Mouse (Mus musculus) cerebellum, adult 8-10 months (tissue): ENCODE results near the gene Ppp1r15a.
"Not testable (repeated sequence)": the region's sequence is repeated elsewhere in the genome, so short reads cannot be mapped to it uniquely, and the experiment has no call there.

ENCODE experiments used
- DNase-seq: peaks from one replicate; pipeline ENCODE4 v3.0.0; 2022

Ppp1r15a gene

GRCm38 (mm10) chr7:45516846-45517245, 9.2 kb downstream of the Ppp1r15a start:
- DNase-seq = not testable (repeated sequence)

GRCm38 (mm10) chr7:45515436-45515835, 10.6 kb downstream of the Ppp1r15a start:
- DNase-seq = no peak

DNA sequence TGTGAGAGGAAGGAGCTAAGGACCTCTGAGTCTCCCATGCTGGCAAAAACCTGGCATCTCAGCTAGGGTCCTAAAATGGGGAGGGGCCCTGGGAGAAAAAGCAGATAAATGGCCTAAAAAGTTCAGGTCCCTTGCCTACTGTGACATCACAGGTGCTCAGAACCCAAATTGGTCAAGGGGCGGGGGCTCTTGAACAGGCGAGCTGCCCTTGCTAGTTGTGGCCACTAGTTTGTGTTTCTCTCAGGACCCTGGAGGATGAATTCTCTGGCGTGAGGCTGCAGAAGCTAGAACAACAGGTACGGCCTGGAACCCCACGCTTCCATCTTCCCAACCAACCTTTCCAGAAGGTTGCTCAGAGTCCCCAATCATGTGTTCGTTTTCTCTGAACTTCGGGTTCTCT, 11.7 kb downstream of the Ppp1r15a start:
- no peak for DNase-seq

DNA sequence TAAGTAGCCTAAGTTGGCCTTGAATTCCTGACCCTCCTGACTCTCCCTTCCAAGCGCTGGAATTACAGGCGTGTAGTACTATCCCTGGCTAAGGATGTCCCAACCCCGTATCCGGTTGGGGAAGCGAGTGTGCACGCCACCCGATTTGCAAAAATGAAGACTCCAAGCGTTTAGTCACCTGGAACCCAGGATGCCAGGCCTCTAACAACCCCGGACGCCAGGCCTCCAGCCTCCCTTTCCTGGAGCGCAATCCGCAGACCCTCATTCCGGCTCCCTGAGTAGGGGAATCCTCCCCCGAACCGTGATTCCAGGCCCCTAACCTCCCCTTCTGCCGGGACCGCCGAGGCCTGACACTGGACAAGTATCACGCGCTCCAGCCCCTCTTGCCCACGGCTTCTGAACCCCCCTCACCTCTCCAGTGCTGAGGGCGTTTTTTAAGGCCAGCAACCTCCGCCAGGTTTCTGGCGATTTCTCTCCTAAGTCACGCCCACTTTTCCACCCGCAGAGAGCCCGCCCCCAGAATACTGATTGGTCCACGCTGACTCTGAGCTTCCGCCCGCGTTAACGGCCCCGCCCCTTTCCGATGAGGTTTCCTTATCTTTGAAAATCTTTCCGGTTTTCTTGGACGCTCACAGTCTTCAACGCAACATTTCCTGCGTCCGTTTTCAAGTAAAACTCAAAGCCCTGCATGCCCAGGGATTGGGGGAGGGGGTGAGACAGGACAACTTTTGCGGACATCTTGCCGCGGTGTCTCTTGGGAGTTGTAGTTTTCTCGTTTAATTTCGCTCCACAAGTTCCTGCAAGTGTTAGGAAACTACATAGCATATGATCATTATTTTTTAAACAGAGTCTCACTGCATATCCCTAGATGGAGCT, 15.9 kb downstream of the Ppp1r15a start, which contains the start of gene Nucb1:
Nucb1 (minus strand) TSS at position 495 of the 876 bp plus-strand sequence.
- peak; percentile 91 for DNase-seq

DNA sequence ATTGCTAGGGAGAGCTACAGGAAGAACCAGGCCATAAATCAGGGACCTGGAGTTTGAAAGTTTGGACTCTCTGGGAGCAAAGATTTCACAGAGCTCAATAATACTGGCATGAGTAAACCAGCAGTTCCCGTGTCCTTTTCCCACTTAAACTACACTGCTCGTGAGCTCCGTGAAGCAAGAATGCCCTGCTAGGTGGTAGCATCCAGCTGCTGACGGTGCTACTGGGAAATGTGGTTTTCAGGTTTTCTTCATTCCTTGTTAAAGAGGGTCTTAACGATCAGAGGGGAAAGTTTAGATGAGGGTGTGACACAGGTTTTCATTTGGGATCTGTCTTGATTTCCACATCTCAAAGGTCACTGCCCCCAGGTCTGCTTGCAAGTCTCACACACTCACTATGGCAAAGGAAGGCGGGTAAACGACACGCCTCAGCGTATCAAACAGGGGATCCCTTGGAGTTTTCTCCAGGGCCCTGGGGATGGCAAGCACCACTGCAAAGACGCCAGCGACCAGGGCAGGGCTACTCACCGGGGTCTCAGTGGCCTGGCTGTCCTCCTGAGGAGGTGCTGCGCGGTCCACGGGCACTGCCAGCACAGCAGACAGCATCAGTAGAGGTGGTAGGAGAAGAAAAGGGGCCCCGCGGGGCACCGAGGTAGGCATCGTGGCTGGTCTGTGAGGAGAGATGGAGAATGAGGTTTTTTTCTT, 16.7 kb downstream of the Ppp1r15a start:
- no peak for DNase-seq

DNA sequence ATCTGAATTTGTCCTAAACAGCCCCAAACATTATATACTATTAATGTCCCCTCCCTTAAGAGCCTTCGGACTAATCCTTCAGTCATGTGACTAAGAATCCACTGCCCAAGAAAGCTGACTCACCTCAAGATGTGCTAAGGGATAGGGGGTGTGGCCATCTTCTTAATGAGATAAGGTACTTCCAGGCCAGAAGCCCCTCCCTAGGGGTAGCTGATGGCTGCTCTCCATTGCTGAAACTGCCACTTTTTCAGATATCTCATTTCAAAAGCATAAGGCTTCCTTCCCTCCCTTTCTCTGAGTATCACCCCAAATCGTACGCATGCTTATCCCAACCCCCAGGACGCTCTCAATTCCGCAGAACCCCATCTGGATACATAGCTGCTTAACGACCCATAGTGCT, 17.5 kb downstream of the Ppp1r15a start:
- DNase-seq = no peak

GRCm38 (mm10) chr7:45507583-45507982, 18.5 kb downstream of the Ppp1r15a start:
- DNase-seq = no peak

GRCm38 (mm10) chr7:45498427-45498826, 27.6 kb downstream of the Ppp1r15a start:
- no peak for DNase-seq

GRCm38 (mm10) chr7:45494548-45494947, 31.5 kb downstream of the Ppp1r15a start:
- DNase-seq = peak; percentile 42

GRCm38 (mm10) chr7:45492951-45493350, 33.1 kb downstream of the Ppp1r15a start:
- DNase-seq = peak; percentile 80

DNA sequence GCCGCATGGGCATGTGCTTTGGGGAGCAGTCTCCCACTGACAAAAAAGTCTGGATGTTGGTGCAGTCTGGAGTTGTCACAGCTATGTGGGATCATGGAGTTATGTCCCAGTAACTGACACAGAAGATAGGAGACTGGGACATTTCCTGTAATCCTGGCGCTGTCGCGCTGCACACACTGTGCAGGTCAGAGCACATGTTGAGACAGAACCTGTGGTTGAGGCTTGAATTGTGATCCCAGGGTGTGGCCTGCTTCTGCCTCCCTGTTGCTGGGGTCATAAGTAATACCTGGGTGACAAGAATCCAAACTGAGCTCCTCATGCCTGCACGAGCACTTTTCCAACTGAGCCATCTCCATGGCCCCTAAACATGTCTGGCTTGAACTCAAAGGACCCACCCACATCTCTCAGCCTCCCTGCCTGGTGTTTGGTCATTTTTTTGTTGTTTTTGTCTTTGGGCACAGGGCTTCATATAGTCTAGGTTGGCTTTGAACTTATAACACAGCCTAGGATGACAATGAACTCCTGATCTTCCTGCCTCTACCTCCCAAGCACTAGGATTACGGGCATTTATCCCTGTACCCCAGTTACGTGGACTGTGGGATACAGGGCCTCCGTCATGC, 33.7 kb downstream of the Ppp1r15a start:
- peak; percentile 38 for DNase-seq

DNA sequence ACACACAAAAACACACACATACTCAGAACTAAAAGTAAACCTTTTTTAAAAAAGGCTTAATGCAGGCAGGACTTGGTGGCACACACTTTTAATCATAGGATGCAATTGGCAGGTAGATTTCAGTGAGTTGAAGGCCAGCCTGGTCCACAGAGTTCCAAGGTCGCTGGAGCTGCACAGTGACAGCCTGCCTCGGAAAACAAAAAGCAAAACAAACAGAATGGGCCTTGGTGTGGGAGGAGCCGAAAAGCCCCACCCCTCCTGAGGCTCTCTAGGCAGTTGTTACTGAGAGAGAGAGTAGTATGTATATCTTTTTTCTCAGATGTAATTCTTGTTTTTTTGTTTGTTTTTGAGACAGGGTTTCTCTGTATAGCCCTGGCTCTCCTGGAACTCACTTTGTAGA, 34.8 kb downstream of the Ppp1r15a start:
- DNase-seq = no peak

GRCm38 (mm10) chr7:45490822-45491221, 35.2 kb downstream of the Ppp1r15a start:
- no peak for DNase-seq

GRCm38 (mm10) chr7:45489578-45489977, 36.5 kb downstream of the Ppp1r15a start:
- DNase-seq = no peak

DNA sequence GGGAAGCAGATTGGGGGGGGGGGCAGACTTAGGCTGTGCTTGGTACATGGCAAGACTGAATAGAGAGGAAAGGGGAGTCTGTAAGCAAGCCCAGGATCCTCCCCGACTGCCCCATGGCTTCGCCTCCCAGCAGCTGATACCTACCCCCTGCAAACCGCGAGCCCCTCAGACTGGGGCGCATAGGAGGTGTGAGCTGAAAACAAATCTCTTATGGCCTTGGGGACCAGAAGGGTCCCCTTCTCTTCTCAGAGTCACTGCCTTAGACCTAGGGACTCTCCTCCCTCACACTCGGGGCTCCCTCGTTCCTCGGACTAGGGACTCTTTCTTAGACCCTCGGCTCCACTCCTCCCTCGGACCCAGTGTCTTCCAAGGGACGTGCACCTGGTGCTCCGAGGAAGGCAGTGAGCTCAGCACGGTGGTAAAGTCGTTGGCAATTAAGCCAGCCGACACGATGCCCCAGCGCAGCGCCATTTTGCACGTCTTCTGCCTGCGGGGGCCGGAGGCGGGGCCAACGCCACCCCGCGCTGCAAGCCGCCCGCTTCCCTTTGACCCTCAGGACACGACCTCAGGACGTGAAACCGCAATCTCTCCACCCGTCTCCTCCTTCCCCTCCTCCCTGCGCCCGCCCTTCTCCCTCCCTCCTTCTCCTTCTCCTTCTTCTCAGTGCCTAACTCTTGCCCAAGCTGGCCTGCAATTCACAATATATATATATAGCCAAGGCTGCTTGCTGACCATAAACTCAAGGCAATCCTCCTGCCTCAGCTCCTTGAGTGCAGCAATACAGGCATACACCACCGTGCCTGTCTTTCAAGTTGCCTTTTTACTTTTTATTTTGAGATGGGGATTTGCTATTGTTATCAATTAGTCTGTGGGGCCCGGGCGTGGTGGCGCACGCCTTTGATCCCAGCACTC, 37.5 kb downstream of the Ppp1r15a start, which contains the start of gene Dhdh:
Dhdh (minus strand) TSS at position 513 of the 912 bp plus-strand sequence.
- DNase-seq = peak; percentile 64

DNA sequence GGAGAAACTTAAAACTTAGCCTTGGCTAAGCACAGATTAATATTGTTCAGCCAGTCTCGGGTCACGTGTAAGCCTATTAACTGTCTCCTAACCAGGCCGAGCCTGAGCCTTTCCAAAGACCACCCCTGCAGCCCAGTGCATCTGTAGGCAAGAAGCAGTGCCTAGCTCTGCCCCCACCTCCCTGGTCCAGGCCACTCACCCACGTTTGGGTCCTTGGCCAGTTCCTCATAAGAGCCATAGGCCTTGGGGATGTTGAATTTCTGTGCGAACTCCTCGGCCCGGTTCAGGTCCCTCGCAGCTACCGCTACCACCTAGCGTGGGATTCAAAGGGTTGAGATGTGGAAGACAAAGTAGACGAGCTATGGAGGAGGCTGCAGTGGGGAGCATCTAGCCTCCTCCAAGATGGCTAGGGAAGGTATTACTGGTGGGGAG, 38.2 kb downstream of the Ppp1r15a start:
- no peak for DNase-seq

- no peak for DNase-seq
Measured at GRCm38 (mm10) chr7:45486761-45487415, 39.2 kb downstream of the Ppp1r15a start, which contains the start of gene Gm45808. Gm45808 (minus strand) TSS chr7:45486811.

DNA sequence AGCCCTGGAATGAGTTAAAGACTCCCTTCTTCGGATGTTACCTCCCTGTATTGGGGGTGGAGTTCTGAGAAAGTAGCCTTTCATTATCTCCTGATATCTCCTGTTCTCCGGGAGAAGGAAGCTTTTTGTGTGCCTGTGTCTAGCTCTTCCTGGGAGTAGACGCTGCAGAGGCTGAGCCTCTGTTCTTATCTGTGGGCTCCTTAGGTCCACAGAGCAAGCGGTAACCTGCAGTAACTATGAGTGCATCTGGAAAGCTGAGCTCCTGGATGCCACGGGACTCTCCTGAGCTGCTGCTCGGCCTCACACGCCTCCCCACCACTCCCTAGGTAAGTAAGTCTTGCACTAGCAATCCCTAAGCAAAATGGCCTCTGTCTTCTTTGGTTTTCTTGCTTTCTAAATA, 39.9 kb downstream of the Ppp1r15a start:
- no peak for DNase-seq

DNA sequence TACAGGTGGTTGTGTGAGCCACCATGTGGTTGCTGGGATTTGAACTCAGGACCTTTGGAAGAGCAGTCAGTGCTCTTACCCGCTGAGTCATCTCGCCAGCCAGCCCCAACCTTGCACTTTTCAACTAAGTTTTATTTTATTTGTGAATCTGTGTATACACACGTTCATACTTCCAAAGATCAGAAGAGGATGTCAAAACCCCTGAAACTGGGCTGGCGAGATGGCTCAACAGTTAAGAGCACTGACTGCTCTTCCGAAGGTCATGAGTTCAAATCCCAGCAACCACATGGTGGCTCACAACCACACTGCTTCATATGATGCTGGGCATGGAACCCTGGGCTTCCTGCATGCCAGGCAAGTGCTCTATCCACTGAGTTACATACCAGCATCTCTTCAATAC, 41.1 kb downstream of the Ppp1r15a start:
- not testable (repeated sequence) for DNase-seq

DNA sequence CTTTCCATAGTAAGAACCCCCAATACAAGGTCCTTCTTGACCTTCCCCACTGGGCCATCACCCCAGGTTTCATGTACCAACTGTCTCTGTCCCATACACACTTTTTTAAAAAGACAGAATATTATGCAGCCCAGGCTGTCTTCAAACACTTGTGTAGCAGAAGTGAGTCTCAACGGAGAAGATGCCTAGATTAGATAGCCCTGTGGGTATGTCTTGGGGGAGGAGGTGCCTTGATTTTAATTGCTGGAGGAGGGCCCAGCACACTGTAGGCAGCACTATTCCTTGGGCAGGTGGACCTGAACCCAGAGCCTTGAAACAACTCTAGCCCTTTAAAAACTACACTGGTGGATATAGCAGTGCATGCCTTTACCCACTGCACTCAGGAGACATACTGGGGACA, 43.9 kb downstream of the Ppp1r15a start:
- DNase-seq = no peak

DNA sequence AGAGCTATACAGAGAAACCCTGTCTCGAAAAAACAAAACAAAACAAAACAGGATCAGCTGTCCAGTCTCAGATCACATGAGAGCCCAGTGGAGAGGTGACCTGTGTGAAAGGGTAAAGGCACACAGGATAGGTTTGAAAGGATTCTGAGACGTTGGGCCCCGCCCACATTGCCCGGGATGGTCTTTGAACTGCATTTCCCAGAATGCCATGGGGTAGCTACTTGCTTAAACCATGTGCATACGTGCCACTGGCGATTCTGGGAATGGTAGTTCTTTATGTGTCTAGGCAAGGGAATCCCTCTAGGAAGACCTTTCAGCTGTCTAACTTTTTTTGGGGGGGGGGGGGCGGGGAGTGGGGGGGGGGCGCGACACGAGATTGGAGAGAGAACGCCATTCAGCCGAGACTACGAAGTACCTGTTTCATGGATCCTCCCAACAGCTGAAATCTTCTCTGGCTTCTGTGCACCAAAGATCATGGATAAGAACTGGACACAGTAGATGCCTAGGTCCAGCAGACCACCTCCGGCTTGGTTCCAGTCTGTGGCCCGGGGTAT, 44.6 kb downstream of the Ppp1r15a start, which contains the start of gene Tulp2:
Tulp2 (plus strand) TSS at position 504 of the 554 bp plus-strand sequence.
- no peak for DNase-seq
